Mouse (Mus musculus) heart, adult 2 months (tissue): ENCODE measurements around the gene Oscar.
"Not testable (repeated sequence)": the region's sequence is repeated elsewhere in the genome, so short reads cannot be mapped to it uniquely, and the experiment has no call there.

Experiments
- CTCF ChIP-seq: fragments of 200-600 bp; IDR thresholded peaks from 2 replicates; pipeline ENCODE4 v1.8.1; 2022; ENCODE audit warnings: antibody characterized with exemption, mild to moderate bottlenecking, moderate library complexity
- EP300 ChIP-seq: fragments of 200-500 bp; IDR thresholded peaks from 2 replicates; pipeline ENCODE4 v1.6.1; 2011; ENCODE audit warnings: low read depth, low read length, control low read depth; ENCODE audit not compliant: insufficient read depth
- POLR2A ChIP-seq: fragments of 200-500 bp; IDR thresholded peaks from 2 replicates; pipeline ENCODE4 v1.6.1; 2011; ENCODE audit warnings: mild to moderate bottlenecking, low read depth, low read length, control low read depth; ENCODE audit not compliant: insufficient read depth

GRCm38 (mm10) chr7:3597755-3598154, 18.2 kb downstream of the Oscar start:
- not testable (repeated sequence) for TF ChIP-seq POLR2A, CTCF, EP300
